Mouse (Mus musculus): ENCODE measurements around the gene Rnf150. TPM values are rescaled to one million over a fixed set of nuclear protein-coding genes. Genes with fewer than 3 reads are reported as not detected.

Rnf150 gene
- polyA plus RNA-seq, 1 experiment = 17.9 TPM

DNA sequence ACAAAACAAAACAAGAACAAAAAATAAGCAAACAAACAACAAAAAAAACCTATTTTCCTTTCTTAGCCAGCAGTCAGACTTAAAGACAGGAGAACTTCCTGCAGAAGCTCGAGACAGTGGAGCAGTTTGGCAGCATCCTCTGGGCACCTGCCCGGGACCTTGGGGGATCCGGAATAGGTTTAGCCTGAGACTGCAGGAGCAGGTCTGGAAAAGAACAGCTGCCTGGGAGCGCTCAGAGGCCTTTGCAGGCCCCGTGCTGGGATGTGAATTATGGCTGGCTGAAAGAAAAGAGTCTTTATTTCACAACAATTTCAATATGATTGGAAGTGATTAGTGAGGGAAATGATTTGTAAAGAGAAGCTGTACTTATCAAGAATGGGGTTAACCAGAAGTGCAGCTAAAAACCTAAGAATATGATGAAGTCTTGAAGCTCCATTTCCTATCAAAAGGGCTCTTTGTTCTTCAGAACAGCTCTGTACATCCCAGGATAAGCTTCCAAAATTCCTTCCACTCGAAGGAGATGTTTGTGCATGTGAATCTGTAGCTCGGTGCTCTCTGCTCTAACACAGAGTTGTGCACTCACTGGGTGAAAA is 92.1 kb downstream of the Rnf150 start:
- Histone ChIP-seq H3K4me3 (ENCODE audit: insufficient read depth, low read length) (no peak overlapping the region), H3K27ac (ENCODE audit: insufficient read depth, low read length) (no peak overlapping the region), H3K4me1 (ENCODE audit: control insufficient read depth, insufficient read depth, low read length) (peaks cover under 1% of the 10 kb centered on the region; the same call in 1 of the 2 replicates)
- no peak for TF ChIP-seq POLR2A (IDR thresholded peaks at IDR 0.05; ENCODE audit: extremely low read depth, insufficient read depth, low read length)
- TF ChIP-seq CTCF (IDR thresholded peaks at IDR 0.05; ENCODE audit: extremely low read depth, insufficient read depth, low read length) = no peak

DNA sequence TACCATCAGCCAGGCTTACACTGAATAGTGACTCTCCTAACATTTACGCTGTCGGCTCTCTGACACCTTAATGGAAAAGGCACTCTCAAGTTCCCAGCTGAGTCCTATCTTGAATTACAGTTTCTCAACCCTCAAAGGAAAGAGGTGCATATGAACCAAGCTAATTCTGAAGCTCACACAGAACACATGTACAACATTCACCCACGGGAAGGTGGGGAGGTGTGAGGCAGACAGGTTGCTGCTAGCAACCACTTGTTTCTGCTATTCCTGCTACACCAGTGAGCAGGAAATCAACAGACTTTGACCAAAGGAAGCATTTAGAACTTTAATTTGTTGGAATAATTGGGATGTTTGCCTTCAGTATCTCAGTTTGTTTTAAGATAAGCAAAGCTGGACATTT is 96.3 kb downstream of the Rnf150 start:
- Histone ChIP-seq H3K4me3 (ENCODE audit: insufficient read depth, low read length) (no peak overlapping the region), H3K27ac (ENCODE audit: insufficient read depth, low read length) (no peak overlapping the region), H3K4me1 (ENCODE audit: control insufficient read depth, insufficient read depth, low read length) (peaks cover 1% of the 10 kb centered on the region; the same call in 1 of the 2 replicates)
- TF ChIP-seq CTCF (IDR thresholded peaks at IDR 0.05; ENCODE audit: extremely low read depth, insufficient read depth, low read length) (no peak), POLR2A (IDR thresholded peaks at IDR 0.05; ENCODE audit: extremely low read depth, insufficient read depth, low read length) (no peak)

DNA sequence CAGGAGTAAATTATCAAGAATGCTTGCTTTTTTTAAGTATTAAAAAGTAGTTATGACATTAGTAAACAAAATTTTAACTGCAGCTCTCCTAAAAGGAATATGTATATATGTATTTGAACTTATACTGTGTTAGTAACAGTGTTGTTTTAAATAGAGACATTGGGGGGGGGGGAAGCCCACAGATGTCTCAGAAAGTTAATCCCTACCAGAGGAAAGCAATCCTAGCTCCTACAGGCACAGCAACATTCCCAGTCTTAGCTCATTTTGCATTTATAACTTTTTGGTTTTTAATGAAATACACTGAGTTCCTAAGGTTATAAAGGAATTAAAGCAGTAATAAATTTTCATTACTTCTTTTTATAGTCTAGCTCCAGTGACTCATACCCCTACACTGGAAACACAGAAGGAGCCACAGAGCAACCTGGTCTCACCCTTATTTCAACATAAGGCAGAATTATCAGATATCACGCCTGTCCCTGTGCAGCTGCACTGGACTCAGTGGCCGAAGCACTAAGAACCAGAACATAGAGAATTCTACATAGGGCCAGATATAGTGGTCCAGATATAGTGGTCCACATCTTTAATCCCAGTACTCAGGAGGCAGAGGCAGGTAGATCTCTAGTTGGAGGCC is 96.9 kb downstream of the Rnf150 start:
- Histone ChIP-seq H3K27ac (ENCODE audit: insufficient read depth, low read length) (no peak overlapping the region), H3K4me3 (ENCODE audit: insufficient read depth, low read length) (no peak overlapping the region), H3K4me1 (ENCODE audit: control insufficient read depth, insufficient read depth, low read length) (peaks cover 3% of the 10 kb centered on the region; the same call in 1 of the 2 replicates)
- TF ChIP-seq POLR2A (IDR thresholded peaks at IDR 0.05; ENCODE audit: extremely low read depth, insufficient read depth, low read length) = no peak
- TF ChIP-seq CTCF (IDR thresholded peaks at IDR 0.05; ENCODE audit: extremely low read depth, insufficient read depth, low read length) = no peak

DNA sequence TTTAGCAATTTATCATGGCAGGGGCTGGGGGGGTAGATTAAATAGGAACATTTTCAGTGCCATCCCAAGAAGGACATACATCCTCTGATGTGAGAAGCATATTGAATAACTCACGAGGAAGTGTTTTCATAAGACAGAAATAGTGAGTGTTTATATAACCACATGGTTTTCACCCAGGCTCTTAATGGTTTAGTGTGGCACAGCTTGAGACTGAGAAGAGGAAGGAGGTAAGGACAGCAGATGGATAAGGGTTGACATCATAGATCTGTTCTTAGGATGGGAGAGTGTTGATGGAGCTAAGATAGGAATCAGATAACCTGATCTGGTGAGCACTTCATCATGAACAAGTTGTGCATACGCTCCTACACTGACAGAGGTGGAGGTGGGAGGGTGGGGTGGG is 101.4 kb downstream of the Rnf150 start:
- Histone ChIP-seq H3K27ac (ENCODE audit: insufficient read depth, low read length) (no peak overlapping the region), H3K4me3 (ENCODE audit: insufficient read depth, low read length) (no peak overlapping the region), H3K4me1 (ENCODE audit: control insufficient read depth, insufficient read depth, low read length) (peaks cover 10% of the 10 kb centered on the region)
- no peak for TF ChIP-seq CTCF (IDR thresholded peaks at IDR 0.05; ENCODE audit: extremely low read depth, insufficient read depth, low read length)
- TF ChIP-seq POLR2A (IDR thresholded peaks at IDR 0.05; ENCODE audit: extremely low read depth, insufficient read depth, low read length) = no peak

DNA sequence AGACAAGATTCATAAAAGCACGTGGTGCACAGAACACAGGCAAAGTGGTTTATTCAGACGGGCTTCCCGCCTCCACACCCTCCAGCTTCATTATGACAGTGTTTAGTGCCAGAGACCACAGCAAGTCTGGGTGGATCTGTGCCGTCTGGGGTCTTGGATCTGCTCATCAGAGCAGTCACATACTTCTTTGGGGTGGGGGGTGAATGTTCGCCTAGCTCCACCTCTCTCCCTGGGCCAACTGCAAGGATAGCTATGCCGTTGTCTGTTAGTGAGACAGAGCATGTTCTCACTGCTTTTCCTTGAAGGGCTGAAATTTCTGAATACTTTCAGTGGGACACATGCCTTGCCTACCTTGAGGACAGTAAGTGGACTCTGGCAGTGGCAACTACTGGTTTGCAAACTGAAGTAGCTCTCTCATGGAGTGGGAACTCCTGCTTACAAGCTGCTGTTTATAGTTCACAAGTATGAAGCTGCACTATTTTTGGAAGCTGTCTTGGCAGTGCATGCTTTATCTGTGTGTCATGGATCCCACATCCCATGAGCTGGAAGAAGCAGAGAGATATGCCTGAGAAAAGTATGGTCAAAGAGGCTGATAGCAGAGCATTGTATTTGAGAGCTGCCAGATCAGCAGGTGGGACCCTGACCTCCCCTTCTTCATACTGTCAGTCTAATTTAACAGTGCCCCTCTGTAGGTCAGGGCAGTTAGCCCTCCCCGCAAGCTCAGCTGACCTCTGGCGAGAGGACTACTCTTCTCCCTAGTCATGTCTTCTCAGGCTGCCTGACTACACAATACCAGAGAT is 104.9 kb downstream of the Rnf150 start:
- Histone ChIP-seq H3K27ac (ENCODE audit: insufficient read depth, low read length) (no peak overlapping the region), H3K4me1 (ENCODE audit: control insufficient read depth, insufficient read depth, low read length) (peaks cover 11% of the 10 kb centered on the region), H3K4me3 (ENCODE audit: insufficient read depth, low read length) (no peak overlapping the region)
- TF ChIP-seq CTCF (IDR thresholded peaks at IDR 0.05; ENCODE audit: extremely low read depth, insufficient read depth, low read length) = no peak
- TF ChIP-seq POLR2A (IDR thresholded peaks at IDR 0.05; ENCODE audit: extremely low read depth, insufficient read depth, low read length) = no peak

DNA sequence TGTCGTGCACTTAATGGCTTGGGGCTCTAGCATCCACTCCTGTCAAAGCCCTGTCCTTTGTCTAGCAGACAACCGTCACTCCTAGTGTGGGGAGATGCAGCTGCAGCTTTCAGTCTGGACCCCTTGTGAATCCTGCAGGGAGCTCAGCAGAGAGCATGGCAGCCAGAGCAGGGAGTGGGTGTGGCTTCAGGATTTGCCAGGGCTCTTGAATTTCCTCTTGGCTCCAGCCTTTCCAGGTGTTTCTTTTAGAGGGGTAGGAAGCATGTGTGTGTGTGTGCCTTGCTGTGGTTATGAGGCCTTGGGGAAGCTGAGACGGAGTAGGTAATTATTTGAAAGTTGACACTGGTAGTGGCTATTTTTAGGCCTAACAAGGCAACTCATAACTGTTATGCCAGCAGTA is 106.8 kb downstream of the Rnf150 start:
- no peak for TF ChIP-seq POLR2A (IDR thresholded peaks at IDR 0.05; ENCODE audit: extremely low read depth, insufficient read depth, low read length)
- TF ChIP-seq CTCF (IDR thresholded peaks at IDR 0.05; ENCODE audit: extremely low read depth, insufficient read depth, low read length) = no peak
- Histone ChIP-seq H3K4me1 (ENCODE audit: control insufficient read depth, insufficient read depth, low read length) (peaks cover 9% of the 10 kb centered on the region), H3K4me3 (ENCODE audit: insufficient read depth, low read length) (no peak overlapping the region), H3K27ac (ENCODE audit: insufficient read depth, low read length) (no peak overlapping the region)

DNA sequence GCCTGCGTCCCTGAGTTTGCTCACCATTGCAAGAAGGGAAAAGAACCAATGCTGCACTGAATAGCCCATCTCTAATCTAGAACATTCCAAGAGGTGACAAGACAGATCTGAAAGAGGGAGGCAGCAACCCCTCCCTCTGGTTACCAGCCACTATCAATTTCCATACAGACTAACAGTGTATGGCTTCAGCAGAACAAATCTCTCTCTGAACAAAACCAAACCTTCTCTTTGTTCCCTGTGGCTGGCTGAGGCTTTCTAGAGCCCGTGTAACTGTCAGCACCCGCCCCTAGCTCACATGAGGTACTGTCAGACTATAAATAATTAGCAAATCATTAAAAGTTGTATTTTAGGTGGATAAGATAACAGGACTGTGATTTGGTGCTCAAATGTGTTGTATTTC is 109.7 kb downstream of the Rnf150 start:
- Histone ChIP-seq H3K4me3 (ENCODE audit: insufficient read depth, low read length) (no peak overlapping the region), H3K27ac (ENCODE audit: insufficient read depth, low read length) (no peak overlapping the region), H3K4me1 (ENCODE audit: control insufficient read depth, insufficient read depth, low read length) (peaks cover 9% of the 10 kb centered on the region)
- TF ChIP-seq CTCF (IDR thresholded peaks at IDR 0.05; ENCODE audit: extremely low read depth, insufficient read depth, low read length) (no peak), POLR2A (IDR thresholded peaks at IDR 0.05; ENCODE audit: extremely low read depth, insufficient read depth, low read length) (no peak)

DNA sequence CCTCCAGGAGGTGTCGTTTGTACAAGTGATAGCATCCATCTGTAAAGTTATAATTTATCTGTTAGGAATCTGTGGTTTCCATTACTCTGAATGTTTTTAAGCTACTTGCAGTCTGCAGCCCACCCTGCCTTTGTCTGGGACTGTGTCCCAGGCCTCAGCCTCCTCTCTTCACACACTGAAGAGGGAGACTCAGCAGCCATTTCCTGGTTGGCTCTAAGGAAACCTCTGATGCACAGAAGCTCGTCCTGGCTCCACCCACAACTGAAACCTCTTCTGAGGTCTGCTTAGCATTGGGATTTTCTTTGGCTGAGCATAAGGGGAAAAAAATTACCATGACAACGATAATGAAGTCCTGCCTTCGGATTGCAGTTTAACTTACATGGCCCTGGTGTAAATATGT is 110.2 kb downstream of the Rnf150 start:
- TF ChIP-seq POLR2A (IDR thresholded peaks at IDR 0.05; ENCODE audit: extremely low read depth, insufficient read depth, low read length) (no peak), CTCF (IDR thresholded peaks at IDR 0.05; ENCODE audit: extremely low read depth, insufficient read depth, low read length) (no peak)
- Histone ChIP-seq H3K27ac (ENCODE audit: insufficient read depth, low read length) (no peak overlapping the region), H3K4me3 (ENCODE audit: insufficient read depth, low read length) (no peak overlapping the region), H3K4me1 (ENCODE audit: control insufficient read depth, insufficient read depth, low read length) (peaks cover 6% of the 10 kb centered on the region)

DNA sequence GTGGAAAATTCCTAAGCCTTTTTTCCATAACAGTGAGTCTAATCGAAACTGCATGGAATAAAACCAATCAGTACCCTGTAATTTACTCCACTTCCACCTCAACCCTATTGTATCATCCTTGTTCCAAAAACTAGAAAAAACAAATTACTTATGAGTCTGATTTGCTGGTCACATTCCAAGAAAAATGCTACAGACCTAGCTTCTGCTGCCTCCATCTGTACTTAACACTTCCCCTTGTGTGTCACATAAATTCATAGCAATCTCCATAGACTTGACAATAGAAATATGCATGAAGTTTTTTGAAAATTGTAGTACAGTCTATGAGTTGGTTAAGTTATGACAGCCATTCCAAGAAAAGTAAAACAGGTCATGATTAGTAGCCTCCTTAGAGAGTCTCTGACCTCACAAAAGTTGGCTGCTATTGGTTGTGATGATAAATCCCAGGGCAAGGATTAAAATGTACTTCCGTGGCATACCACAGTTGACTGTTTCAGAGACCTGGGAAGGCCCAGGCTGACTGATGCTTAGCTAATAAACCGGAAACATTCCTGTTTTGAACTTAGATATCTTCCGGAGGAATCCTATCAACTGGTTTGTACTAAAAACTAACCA is 118.2 kb downstream of the Rnf150 start:
- Histone ChIP-seq H3K27ac (ENCODE audit: insufficient read depth, low read length) (no peak overlapping the region), H3K4me3 (ENCODE audit: insufficient read depth, low read length) (no peak overlapping the region), H3K4me1 (ENCODE audit: control insufficient read depth, insufficient read depth, low read length) (no peaks in the 10 kb centered on the region)
- TF ChIP-seq CTCF (IDR thresholded peaks at IDR 0.05; ENCODE audit: extremely low read depth, insufficient read depth, low read length) = no peak
- no peak for TF ChIP-seq POLR2A (IDR thresholded peaks at IDR 0.05; ENCODE audit: extremely low read depth, insufficient read depth, low read length)

All from cortical plate, adult 2 months (tissue).